Mouse (Mus musculus) large intestine, adult 2 months (tissue): ENCODE data around the gene Rrp7a. TPM values are rescaled to one million over a fixed set of nuclear protein-coding genes. Genes with fewer than 3 reads are reported as not detected.
"Not testable (repeated sequence)": the region's sequence is repeated elsewhere in the genome, so short reads cannot be mapped to it uniquely, and the experiment has no call there.

Experiments
- DNase-seq: peaks from one replicate; pipeline ENCODE4 v3.0.0-alpha.2; 2012; ENCODE audit warnings: low read depth, low spot score
- WGBS: fragments of 180-500 bp; shearing (Covaris S2); methylation state at CpG from one replicate; pipeline ENCODE4 v1.1.7; 2018; 5-methylcytosine and 5-hydroxymethylcytosine counted together
- polyA plus RNA-seq: library from polyadenylated mRNA; depleted of rRNA; stranded (reverse); fragments of >200 nt; gene quantifications from 2 replicates; pipeline ENCODE4 v1.2.3, GENCODE M21; 2012

Gene Rrp7a
- polyA plus RNA-seq, 1 experiment = 109 TPM

DNA sequence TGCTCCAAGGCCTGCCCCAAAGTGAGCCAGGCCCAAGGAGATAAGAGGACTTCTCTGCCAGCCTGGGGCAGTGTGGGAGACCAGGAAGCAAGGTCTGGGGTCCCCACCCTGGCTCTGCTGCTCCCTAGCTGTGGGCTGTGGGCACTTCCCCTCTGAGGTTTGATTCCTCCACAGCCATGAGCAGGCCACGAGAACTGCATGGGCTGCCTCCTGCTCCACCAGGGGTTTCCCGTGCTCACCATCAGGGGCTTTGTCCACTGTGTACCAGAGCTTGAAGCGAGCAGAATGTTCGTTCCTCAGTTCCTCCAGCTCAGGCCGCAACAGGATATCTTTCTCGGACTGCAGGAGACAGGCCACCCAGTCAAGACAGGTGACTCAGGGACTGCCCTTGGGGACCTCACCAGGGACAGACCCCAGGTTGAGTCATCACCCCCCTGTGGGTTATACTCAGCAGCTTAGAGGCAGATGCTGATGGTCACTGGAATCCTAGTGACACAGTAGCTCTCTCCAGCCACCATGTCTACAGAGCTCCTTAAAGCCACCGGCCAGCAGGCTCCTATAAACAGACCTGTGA lies 36.1 kb upstream of the Rrp7a start:
- 90% methylated on average over 7 of the region's 7 CpGs for WGBS
- DNase-seq = no peak

DNA sequence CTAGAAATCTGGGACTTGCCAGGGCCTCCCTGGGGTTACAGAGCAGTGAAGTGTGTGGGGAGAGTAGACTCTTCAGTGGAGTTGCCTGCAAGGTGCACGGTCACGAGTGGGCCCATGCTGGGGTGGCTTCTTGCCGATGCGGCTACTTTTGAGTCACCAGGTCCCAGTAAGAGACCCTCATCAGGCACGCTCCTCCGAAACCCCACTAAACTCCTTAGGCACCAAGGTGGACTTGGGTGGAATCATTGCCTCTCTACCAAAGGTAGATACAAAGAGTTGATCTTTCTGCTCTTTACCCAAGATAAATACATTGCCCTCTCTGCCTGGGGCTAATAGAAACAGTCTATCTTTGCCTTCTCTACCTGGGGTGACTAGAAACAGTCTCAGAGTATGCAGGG lies 35.1 kb upstream of the Rrp7a start:
- DNase-seq = no peak
- WGBS = over 99% methylated on average over 6 of the region's 6 CpGs

GRCm38 (mm10) chr15:83156929-83157666 lies 34.5 kb upstream of the Rrp7a start:
- 55% methylated on average over 11 of the region's 11 CpGs for WGBS
- DNase-seq = no peak

DNA sequence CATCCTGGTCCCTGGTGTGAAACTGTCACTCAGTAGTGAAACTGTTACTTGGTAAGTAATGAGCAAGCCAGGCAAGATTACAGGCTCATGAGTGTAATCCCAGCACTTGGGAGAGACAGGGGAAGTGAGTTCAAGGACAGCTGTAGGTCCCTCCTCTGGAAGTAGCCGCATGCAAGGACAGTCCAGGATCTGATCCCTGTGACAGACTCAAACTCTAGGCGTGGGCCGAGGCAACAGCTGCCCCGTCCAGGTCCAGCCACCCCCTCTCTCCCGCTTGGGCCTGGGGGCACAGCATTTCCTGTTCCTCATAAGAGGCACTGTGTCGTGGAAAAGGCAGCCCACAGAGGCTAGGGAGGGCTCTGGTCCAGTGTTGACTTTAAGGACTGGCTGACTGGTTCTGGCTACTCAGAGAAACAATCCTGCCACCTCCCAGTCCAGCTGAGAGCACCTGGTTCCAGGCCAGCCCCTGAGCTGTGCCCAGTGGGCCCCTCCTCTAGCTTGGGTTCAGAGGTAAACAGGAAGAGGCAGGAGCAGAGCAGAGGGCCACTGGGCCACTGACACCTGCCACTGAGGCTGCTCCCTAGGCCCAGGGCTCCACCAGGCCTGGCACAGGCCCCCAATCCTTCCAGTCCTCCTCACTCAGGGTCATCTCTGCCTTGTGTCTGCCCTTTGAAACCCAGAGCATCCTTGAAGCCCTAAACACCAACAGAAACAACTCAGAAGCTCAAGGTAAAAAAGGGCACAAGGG lies 33.2 kb upstream of the Rrp7a start:
- 69% methylated on average over 6 of the region's 6 CpGs for WGBS
- no peak for DNase-seq

- DNase-seq = no peak
- WGBS = 94% methylated on average over 7 of the region's 7 CpGs
Observed at GRCm38 (mm10) chr15:83154309-83154708, 31.7 kb upstream of the Rrp7a start.

GRCm38 (mm10) chr15:83150694-83151093 lies 28.1 kb upstream of the Rrp7a start:
- DNase-seq = no peak
- WGBS = 76% methylated on average over 4 of the region's 4 CpGs

DNA sequence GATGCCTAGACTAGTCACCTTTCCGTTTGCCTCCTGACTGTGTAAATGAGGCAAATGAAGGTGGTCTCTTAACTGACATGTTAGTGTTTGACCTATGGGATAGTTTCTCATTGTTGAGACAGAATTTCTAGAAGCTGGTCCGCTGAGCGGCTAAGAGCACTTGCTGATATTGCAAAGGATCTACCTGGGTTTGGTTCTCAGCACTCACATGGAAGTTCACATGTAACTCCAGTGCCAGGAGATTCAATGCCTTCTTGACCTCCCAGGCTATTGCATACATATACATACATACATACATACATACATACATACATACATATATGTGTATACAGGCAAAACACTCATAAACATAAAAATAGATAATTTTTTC lies 27.5 kb upstream of the Rrp7a start:
- WGBS = 19% methylated on average over 3 of the region's 3 CpGs
- no peak for DNase-seq

GRCm38 (mm10) chr15:83149196-83150072 lies 26.8 kb upstream of the Rrp7a start, which contains the start of gene Poldip3:
Gene Poldip3, minus strand, starts transcription at chr15:83149384.
- WGBS = under 1% methylated on average over 56 of the region's 56 CpGs
- peak; percentile 93 for DNase-seq

GRCm38 (mm10) chr15:83148801-83149195 lies 26.2 kb upstream of the Rrp7a start:
- DNase-seq = no peak

GRCm38 (mm10) chr15:83148395-83148794 lies 25.8 kb upstream of the Rrp7a start:
- no peak for DNase-seq
- 2% methylated on average over 21 of the region's 21 CpGs for WGBS

More at GRCm38 (mm10) chr15:83148801-83149195, 26.2 kb upstream of the Rrp7a start:
- 1% methylated on average over 38 of the region's 41 CpGs for WGBS

- 59% methylated on average over 6 of the region's 6 CpGs for WGBS
- no peak for DNase-seq
Observed at GRCm38 (mm10) chr15:83145541-83145940, 22.9 kb upstream of the Rrp7a start.

DNA sequence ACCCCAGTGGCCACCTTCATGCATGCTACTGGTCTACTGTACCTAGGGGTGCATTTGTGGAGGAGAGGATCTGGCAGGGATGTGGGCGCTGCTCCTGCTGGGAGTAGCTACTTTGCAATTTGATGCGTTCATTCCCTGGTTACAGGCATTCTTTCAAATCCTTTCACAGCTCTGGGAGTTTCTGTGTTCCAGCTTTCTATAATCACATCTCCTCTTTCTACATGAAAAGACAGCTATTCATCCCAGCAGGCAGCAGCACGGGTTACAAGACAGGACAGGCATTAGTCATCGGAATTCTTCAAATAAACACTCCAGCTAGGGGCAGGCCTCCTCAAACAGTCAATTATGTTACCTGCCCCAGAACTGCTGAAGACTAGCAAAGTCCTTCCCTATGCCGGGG lies 20.3 kb upstream of the Rrp7a start:
- WGBS = 35% methylated on average over 5 of the region's 5 CpGs
- no peak for DNase-seq

GRCm38 (mm10) chr15:83135654-83136053 lies 13.1 kb upstream of the Rrp7a start:
- DNase-seq = no peak
- WGBS = 79% methylated on average over 2 of the region's 2 CpGs

GRCm38 (mm10) chr15:83134671-83135070 lies 12.1 kb upstream of the Rrp7a start:
- WGBS = 85% methylated on average over 6 of the region's 6 CpGs
- no peak for DNase-seq

- 79% methylated on average over 7 of the region's 7 CpGs for WGBS
- DNase-seq = no peak
Observed at GRCm38 (mm10) chr15:83129530-83130231, 7.1 kb upstream of the Rrp7a start.

GRCm38 (mm10) chr15:83127037-83127436 lies 4.4 kb upstream of the Rrp7a start:
- 83% methylated on average over 3 of the region's 3 CpGs for WGBS
- DNase-seq = not testable (repeated sequence)

DNA sequence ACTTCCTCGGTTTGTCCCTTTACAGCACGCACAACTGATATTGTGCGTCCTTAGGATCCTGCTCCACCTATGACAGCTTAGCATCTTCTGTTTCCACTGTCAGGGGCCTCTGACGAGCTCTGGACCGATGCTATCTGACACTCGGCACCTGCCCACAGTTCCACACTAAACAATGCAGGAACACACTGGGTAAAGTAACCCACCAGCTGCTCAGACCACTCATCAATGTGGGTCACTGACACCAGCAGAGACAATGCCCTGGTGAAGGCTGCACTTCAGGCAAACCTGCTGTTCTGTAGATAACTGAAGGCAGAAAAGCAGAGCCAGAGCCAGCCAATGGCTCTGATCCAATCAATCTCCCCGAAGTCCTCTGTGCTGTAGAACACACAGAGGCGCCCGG lies 4.0 kb upstream of the Rrp7a start:
- 95% methylated on average over 9 of the region's 9 CpGs for WGBS
- no peak for DNase-seq

GRCm38 (mm10) chr15:83124625-83125024 lies 2.0 kb upstream of the Rrp7a start:
- DNase-seq = no peak

More at GRCm38 (mm10) chr15:83124625-83125024, 2.0 kb upstream of the Rrp7a start:
- 62% methylated on average over 5 of the region's 5 CpGs for WGBS
